Mouse (Mus musculus) ES-E14 (cell line): Measurements from ENCODE around the gene Mpst. TPM values are rescaled to one million over a fixed set of nuclear protein-coding genes. Genes with fewer than 3 reads are reported as not detected.

ENCODE experiments used
- DNase-seq: peaks from one replicate; pipeline ENCODE4 v3.0.0-alpha.2; 2013; ENCODE audit warnings: low read depth, low spot score
- H3K27ac ChIP-seq: 2 replicates; pipeline ENCODE4 v1.5.1; 2012; ENCODE audit warnings: low read depth, mild to moderate bottlenecking, low read length, moderate library complexity, mixed read lengths; ENCODE audit not compliant: poor library complexity, insufficient read depth, severe bottlenecking
- H3K36me3 ChIP-seq: 2 replicates; pipeline ENCODE4 v1.6.1; 2012; ENCODE audit warnings: mild to moderate bottlenecking, low read length, moderate library complexity, mixed read lengths; ENCODE audit not compliant: control insufficient read depth, poor library complexity, insufficient read depth, severe bottlenecking
- H3K4me1 ChIP-seq, 2 experiments: fragments of 150-350 bp in 1 of 2; sonication (generic) in 1 of 2; 2 replicates each; pipeline ENCODE4 v1.6.1; 2012; ENCODE audit warnings: low read length in 2 of 2, mild to moderate bottlenecking in 1 of 2, mixed read lengths in 1 of 2; ENCODE audit not compliant: control insufficient read depth in 2 of 2, insufficient read depth in 2 of 2, poor library complexity in 1 of 2
- H3K4me3 ChIP-seq, 2 experiments: fragments of 150-350 bp in 1 of 2; sonication (generic) in 1 of 2; 2 replicates each; pipeline ENCODE4 v1.5.1; 2012; ENCODE audit warnings: low read length in 2 of 2, low read depth in 1 of 2, mild to moderate bottlenecking in 1 of 2, mixed read lengths in 1 of 2; ENCODE audit not compliant: insufficient read depth in 1 of 2, poor library complexity in 1 of 2, severe bottlenecking in 1 of 2
- H3K9ac ChIP-seq: 2 replicates; pipeline ENCODE4 v1.6.1; 2012; ENCODE audit warnings: low read depth, mild to moderate bottlenecking, low read length, mixed read lengths; ENCODE audit not compliant: poor library complexity, insufficient read depth, severe bottlenecking
- H3K9me3 ChIP-seq: fragments of 150-350 bp; sonication (generic); 2 replicates; pipeline ENCODE4 v1.6.1; 2012; ENCODE audit warnings: low read depth, mild to moderate bottlenecking, low read length; ENCODE audit not compliant: control insufficient read depth, insufficient read depth
- CHD2 ChIP-seq: IDR thresholded peaks from 2 replicates; pipeline ENCODE4 v1.6.1; 2014; ENCODE audit warnings: mild to moderate bottlenecking, low read depth, low read length, inconsistent platforms
- HCFC1 ChIP-seq: IDR thresholded peaks from 2 replicates; pipeline ENCODE4 v1.6.1; 2012; ENCODE audit warnings: low read length, inconsistent platforms, borderline replicate concordance; ENCODE audit not compliant: insufficient read depth
- MAFK ChIP-seq: IDR thresholded peaks from 2 replicates; pipeline ENCODE4 v1.6.1; 2014; ENCODE audit warnings: mild to moderate bottlenecking, low read depth, low read length, inconsistent platforms; ENCODE audit not compliant: insufficient read depth
- ZC3H11A ChIP-seq: IDR thresholded peaks from 2 replicates; pipeline ENCODE4 v1.6.1; 2012; ENCODE audit warnings: low read depth, mild to moderate bottlenecking, inconsistent platforms, low read length, borderline replicate concordance
- ZNF384 ChIP-seq: IDR thresholded peaks from 2 replicates; pipeline ENCODE4 v1.6.1; 2012; ENCODE audit warnings: low read depth, low read length, inconsistent platforms
- in situ Hi-C, 2 experiments: fragments of 600-800 bp; cut with MboI; formaldehyde crosslinking; loops; one replicate each; pipeline ENCODE4 v1.15.1; 2025; ENCODE audit warnings: low sequenced_read_pairs in 2 of 2, inconsistent platforms in 1 of 2; ENCODE audit not compliant: unreplicated experiment in 2 of 2
- total RNA-seq: library from RNA; depleted of rRNA; stranded (reverse); fragments of 300-350 nt; gene quantifications from 2 replicates; pipeline ENCODE4 v1.2.3, GENCODE M21; 2012

The Mpst gene
- total RNA-seq, 1 experiment = 15.1 TPM

- in situ Hi-C loops = no loop called here
- H3K9me3 ChIP-seq = no peaks in the 10 kb centered on the region
- H3K4me3 ChIP-seq = peak overlapping the region; percentile 79 to 91
- H3K27ac ChIP-seq = no peak overlapping the region
- DNase-seq = no peak
- TF ChIP-seq MAFK (no peak), ZC3H11A (no peak), HCFC1 (no peak), CHD2 (no peak), ZNF384 (no peak)
- peaks cover 0 to 10% of the 10 kb centered on the region in 2 experiments; a peak in 3 of 4 replicates for H3K4me1 ChIP-seq
- peaks cover 6% of the 10 kb centered on the region; the same call in 1 of the 2 replicates for H3K36me3 ChIP-seq
- H3K9ac ChIP-seq = peak overlapping the region; percentile 68; the same call in 1 of the 2 replicates
Observed at GRCm38 (mm10) chr15:78429139-78429459, 22.9 kb downstream of the Mpst start.

GRCm38 (mm10) chr15:78429871-78430622 is 23.8 kb downstream of the Mpst start:
- no peak overlapping the region for H3K27ac ChIP-seq
- no peak for TF ChIP-seq CHD2
- TF ChIP-seq ZC3H11A = no peak
- no peak for TF ChIP-seq ZNF384
- no peak for TF ChIP-seq MAFK
- TF ChIP-seq HCFC1 = no peak
- H3K9ac ChIP-seq = no peak overlapping the region
- peaks cover 0 to 5% of the 10 kb centered on the region in 2 experiments; a peak in 3 of 4 replicates for H3K4me1 ChIP-seq
- peaks cover 9% of the 10 kb centered on the region; the same call in 1 of the 2 replicates for H3K36me3 ChIP-seq
- DNase-seq = no peak
- in situ Hi-C loops = no loop called here
- H3K9me3 ChIP-seq = no peaks in the 10 kb centered on the region
- no peak overlapping the region for H3K4me3 ChIP-seq

GRCm38 (mm10) chr15:78430874-78431273 is 24.7 kb downstream of the Mpst start:
- H3K27ac ChIP-seq = no peak overlapping the region
- H3K9me3 ChIP-seq = no peaks in the 10 kb centered on the region
- peaks cover 13% of the 10 kb centered on the region; the same call in 1 of the 2 replicates for H3K36me3 ChIP-seq
- TF ChIP-seq CHD2 (no peak), ZNF384 (no peak), ZC3H11A (no peak), HCFC1 (no peak), MAFK (no peak)
- H3K4me1 ChIP-seq = peaks cover 0 to 7% of the 10 kb centered on the region in 2 experiments; a peak in 2 of 4 replicates
- DNase-seq = no peak
- no peak overlapping the region for H3K9ac ChIP-seq
- in situ Hi-C loops = no loop called here
- H3K4me3 ChIP-seq = no peak overlapping the region

GRCm38 (mm10) chr15:78431541-78432121 is 25.4 kb downstream of the Mpst start:
- H3K4me1 ChIP-seq = peaks cover 0 to 9% of the 10 kb centered on the region in 2 experiments; a peak in 2 of 4 replicates
- H3K9me3 ChIP-seq = no peaks in the 10 kb centered on the region
- peaks cover 13% of the 10 kb centered on the region; the same call in 1 of the 2 replicates for H3K36me3 ChIP-seq
- H3K27ac ChIP-seq = no peak overlapping the region
- H3K9ac ChIP-seq = no peak overlapping the region
- TF ChIP-seq HCFC1 (no peak), ZC3H11A (no peak), CHD2 (no peak), MAFK (no peak), ZNF384 (no peak)
- no peak overlapping the region for H3K4me3 ChIP-seq
- no peak for DNase-seq
- in situ Hi-C loops = no loop called here
